Mouse (Mus musculus) spleen, adult 2 months (tissue): ENCODE measurements around the gene Cpa4. TPM values are rescaled to one million over a fixed set of nuclear protein-coding genes. Genes with fewer than 3 reads are reported as not detected.

Experiments
- DNase-seq, 2 experiments: peaks; one replicate each; pipeline versions ENCODE4 v3.0.0 to v3.0.0-alpha.2; 2012 to 2021; ENCODE audit warnings: low spot score in 2 of 2, low read depth in 1 of 2
- H3K27ac ChIP-seq: fragments of 200-500 bp; 2 replicates; pipeline ENCODE4 v1.5.1; 2012; ENCODE audit warnings: low read length, inconsistent platforms; ENCODE audit not compliant: insufficient read depth
- H3K27me3 ChIP-seq: fragments of 200-500 bp; 2 replicates; pipeline ENCODE4 v1.6.1; 2012; ENCODE audit warnings: mild to moderate bottlenecking, moderate library complexity, low read length, inconsistent platforms; ENCODE audit not compliant: control insufficient read depth, insufficient read depth
- H3K36me3 ChIP-seq: fragments of 200-500 bp; 2 replicates; pipeline ENCODE4 v1.6.1; 2012; ENCODE audit warnings: mild to moderate bottlenecking, low read length, inconsistent platforms; ENCODE audit not compliant: control insufficient read depth, insufficient read depth
- H3K4me1 ChIP-seq: fragments of 200-500 bp; 2 replicates; pipeline ENCODE4 v1.6.1; 2011; ENCODE audit warnings: inconsistent platforms; ENCODE audit not compliant: control insufficient read depth, insufficient read depth, insufficient read length
- H3K4me3 ChIP-seq: fragments of 200-500 bp; 2 replicates; pipeline ENCODE4 v1.5.1; 2011; ENCODE audit warnings: mild to moderate bottlenecking, inconsistent platforms; ENCODE audit not compliant: insufficient read depth, insufficient read length; ENCODE audit errors: extremely low read depth
- CTCF ChIP-seq: fragments of 200-500 bp; IDR thresholded peaks from 2 replicates; pipeline ENCODE4 v1.5.1; 2011; ENCODE audit warnings: mild to moderate bottlenecking, inconsistent platforms; ENCODE audit not compliant: insufficient read depth, insufficient read length, insufficient replicate concordance; ENCODE audit errors: extremely low read depth
- POLR2A ChIP-seq: fragments of 200-500 bp; IDR thresholded peaks from 2 replicates; pipeline ENCODE4 v1.6.1; 2011; ENCODE audit warnings: low read depth, low read length, inconsistent platforms
- WGBS: fragments of 180-500 bp; shearing (Covaris S2); methylation state at CpG from one replicate; pipeline ENCODE4 v1.1.7; 2018; 5-methylcytosine and 5-hydroxymethylcytosine counted together
- polyA plus RNA-seq: library from polyadenylated mRNA; depleted of rRNA; stranded (reverse); fragments of >200 nt; gene quantifications from 2 replicates; pipeline ENCODE4 v1.2.3, GENCODE M21; 2012

Gene Cpa4
- polyA plus RNA-seq, 1 experiment, result not detected

DNA sequence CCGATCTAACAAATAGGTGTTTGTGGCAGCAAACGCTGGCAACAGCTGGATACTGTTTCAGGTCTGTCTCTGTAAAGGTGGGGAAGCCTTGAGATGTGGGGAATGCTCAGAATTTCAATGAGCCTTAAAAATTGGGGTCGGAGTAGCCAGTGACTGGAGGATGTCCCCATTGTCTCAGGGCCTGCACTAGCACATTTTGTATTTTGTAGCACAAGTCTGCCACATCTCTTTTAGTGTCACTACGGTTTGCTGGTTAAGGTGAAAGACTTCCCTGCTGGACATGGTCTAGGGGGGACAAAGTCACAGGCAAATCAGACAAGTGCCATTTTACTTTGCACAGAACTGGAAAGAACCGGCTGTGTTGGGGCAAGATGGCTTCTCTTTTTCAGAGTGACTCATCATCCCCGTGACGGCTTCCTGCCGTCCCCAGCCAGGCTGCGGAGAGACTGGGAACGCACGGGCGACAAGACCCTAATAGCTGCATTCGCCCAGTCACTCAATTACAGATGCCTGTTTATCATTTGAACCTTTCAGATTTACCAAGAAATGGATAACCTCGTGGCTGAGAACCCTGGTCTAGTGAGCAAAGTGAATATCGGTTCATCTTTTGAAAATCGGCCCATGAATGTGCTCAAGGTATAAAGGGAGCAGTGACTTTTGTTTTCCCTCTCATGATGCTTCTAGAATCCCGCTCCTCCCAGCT, 21.4 kb upstream of the Cpa4 start:
- 25% methylated on average over 17 of the region's 17 CpGs for WGBS
- peaks cover 2% of the 10 kb centered on the region; the same call in 1 of the 2 replicates for H3K27me3 ChIP-seq
- H3K36me3 ChIP-seq, result no peaks in the 10 kb centered on the region
- H3K4me1 ChIP-seq, result no peaks in the 10 kb centered on the region
- no peak overlapping the region for H3K27ac ChIP-seq
- no peak for TF ChIP-seq POLR2A
- no peak for TF ChIP-seq CTCF
- DNase-seq, result peak in 1 of 2 experiments; percentile 3
- H3K4me3 ChIP-seq, result peak overlapping the region; percentile 24; the same call in 1 of the 2 replicates

DNA sequence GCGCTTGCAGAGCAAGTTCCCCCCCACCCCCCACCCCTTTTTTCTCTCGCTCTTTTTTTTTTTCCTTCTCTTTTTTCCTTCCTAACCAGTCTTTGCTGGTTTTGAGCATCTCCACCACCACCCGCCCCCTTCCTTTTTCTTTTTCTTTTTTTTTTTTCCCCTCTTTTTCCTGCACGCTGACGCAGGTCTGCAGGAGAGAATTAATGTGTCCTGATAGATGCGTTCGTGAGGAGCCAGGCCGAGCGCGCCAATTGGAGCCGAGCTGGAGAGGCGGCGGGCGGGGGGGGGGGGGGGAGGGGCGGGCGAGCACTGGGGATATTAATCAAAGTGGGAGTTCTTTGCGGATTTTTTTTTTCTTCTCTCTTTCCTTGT, 20.9 kb upstream of the Cpa4 start:
- Histone ChIP-seq H3K36me3 (no peaks in the 10 kb centered on the region), H3K27ac (no peak overlapping the region), H3K4me3 (peak overlapping the region; percentile 24; the same call in 1 of the 2 replicates), H3K27me3 (peaks cover 4% of the 10 kb centered on the region; the same call in 1 of the 2 replicates), H3K4me1 (no peaks in the 10 kb centered on the region)
- TF ChIP-seq CTCF (no peak), POLR2A (no peak)
- 7% methylated on average over 17 of the region's 17 CpGs for WGBS
- DNase-seq, result no peak

DNA sequence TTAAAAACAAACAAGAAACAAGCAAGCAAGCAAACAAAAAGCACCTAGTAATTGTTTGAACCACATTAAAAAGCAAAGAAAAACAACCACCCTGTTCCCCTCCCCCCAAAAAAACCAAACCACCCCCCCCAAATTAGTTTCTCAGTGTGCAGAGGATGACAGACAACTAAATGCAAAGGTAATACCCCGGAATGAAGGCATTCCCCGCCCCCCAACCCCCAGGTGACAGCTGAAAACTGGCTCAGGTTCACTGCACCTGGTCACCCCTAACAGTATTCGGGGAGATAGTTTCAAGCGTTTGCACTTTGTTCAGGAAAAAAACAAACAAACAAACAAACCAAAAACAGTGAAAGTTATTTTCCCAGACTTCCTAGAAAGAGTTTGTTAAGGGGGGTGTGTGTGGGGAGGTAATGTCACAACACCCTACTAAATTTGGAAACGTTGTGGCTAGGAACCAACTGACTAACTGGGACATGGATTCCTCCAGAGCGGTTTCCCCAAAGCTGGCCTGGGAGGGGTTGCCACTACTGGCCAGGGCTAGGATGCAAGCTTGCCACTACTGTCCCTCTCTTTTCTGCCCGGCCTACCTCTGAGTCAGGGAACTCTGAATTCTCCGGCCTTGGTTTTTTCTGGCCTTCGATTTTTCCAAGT, 20.4 kb upstream of the Cpa4 start:
- no peak for TF ChIP-seq POLR2A
- TF ChIP-seq CTCF, result no peak
- H3K27me3 ChIP-seq, result peaks cover 4% of the 10 kb centered on the region; the same call in 1 of the 2 replicates
- no peaks in the 10 kb centered on the region for H3K36me3 ChIP-seq
- H3K4me1 ChIP-seq, result no peaks in the 10 kb centered on the region
- WGBS, result 66% methylated on average over 9 of the region's 9 CpGs
- H3K4me3 ChIP-seq, result no peak overlapping the region
- no peak overlapping the region for H3K27ac ChIP-seq
- DNase-seq, result no peak

DNA sequence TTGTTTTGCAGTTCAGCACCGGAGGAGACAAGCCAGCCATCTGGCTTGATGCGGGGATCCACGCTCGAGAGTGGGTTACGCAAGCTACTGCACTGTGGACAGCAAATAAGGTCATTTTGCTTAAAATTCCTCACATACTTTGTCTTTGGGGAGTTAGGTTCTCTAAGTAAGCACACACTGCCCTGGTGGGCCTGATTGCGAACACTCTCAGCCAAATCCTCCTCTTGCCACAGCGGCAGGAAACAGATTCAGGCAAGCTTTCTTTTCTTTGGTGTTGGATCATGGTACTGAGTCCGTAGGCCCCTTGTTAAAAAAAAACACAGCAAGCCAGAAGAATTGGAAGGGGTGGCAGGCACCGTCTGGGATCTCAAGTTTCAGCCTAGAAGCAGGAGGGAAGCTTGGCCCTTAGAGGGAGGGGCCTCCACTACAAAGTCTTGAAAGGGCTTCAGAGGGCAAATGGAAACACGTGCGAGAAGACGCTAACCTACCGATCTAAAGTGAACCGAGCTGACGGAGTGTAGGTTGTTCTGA, 18.9 kb upstream of the Cpa4 start:
- H3K27me3 ChIP-seq, result peaks cover 4% of the 10 kb centered on the region; the same call in 1 of the 2 replicates
- no peaks in the 10 kb centered on the region for H3K36me3 ChIP-seq
- no peak overlapping the region for H3K27ac ChIP-seq
- H3K4me1 ChIP-seq, result no peaks in the 10 kb centered on the region
- DNase-seq, result no peak
- H3K4me3 ChIP-seq, result no peak overlapping the region
- WGBS, result 71% methylated on average over 15 of the region's 15 CpGs
- TF ChIP-seq POLR2A, result no peak

DNA sequence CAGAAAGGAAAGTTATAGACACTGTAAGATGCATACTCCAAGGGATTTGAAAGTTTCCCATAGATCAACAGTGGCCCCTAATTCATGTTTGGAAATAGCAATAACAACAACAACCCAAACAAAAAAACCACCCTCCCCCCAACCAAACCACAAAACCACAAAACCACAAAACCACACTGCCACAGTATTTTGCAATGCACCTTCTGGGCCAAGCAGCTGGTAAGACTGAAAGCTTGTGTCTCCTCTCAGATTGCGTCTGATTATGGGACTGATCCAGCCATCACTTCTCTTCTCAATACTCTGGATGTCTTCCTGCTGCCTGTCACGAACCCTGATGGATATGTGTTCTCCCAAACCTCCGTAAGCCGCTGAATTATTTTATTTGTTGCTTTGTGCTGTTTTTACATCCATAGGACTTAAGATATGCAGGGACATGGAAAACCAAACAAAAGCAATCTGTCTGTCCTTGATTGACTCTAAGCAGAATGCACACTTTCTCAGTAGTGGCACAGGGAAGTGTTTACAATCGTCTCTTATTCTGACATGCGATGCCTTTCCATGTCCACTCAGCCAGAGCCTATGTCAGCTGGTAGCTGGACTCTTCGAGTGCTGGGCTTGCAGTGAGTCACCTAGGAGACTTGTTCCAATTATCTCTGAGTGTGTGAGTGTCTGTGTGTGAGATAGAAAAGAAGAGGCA, 17.5 kb upstream of the Cpa4 start:
- H3K4me3 ChIP-seq, result no peak overlapping the region
- TF ChIP-seq POLR2A (no peak), CTCF (no peak)
- no peak for DNase-seq
- WGBS, result 61% methylated on average over 7 of the region's 7 CpGs
- peaks cover 4% of the 10 kb centered on the region; the same call in 1 of the 2 replicates for H3K27me3 ChIP-seq
- no peak overlapping the region for H3K27ac ChIP-seq
- H3K4me1 ChIP-seq, result no peaks in the 10 kb centered on the region
- H3K36me3 ChIP-seq, result no peaks in the 10 kb centered on the region

DNA sequence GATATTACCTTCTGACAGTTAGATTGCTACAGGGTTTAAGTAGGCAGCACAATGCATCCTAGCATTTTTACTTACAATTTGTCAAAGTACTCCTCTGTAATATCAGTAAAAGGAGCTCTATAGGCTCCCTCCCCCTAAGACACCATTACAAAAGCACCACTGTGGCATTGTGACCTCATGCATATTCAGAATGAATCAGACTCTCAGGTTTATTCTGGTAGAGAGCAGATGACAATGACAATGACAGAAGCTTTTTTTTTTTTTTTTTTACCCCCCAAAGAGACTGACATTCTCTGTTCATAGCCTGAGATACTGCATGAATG, 17.0 kb upstream of the Cpa4 start:
- H3K36me3 ChIP-seq, result no peaks in the 10 kb centered on the region
- TF ChIP-seq POLR2A (no peak), CTCF (no peak)
- peaks cover 4% of the 10 kb centered on the region; the same call in 1 of the 2 replicates for H3K27me3 ChIP-seq
- H3K4me3 ChIP-seq, result no peak overlapping the region
- H3K27ac ChIP-seq, result no peak overlapping the region
- no peak for DNase-seq
- H3K4me1 ChIP-seq, result no peaks in the 10 kb centered on the region
